Mouse (Mus musculus) myocyte (in vitro differentiated cells): ENCODE measurements at regions not wholly inside any gene's neighbourhood (a gene's known extent, or its start where the extent isn't known, plus 50 kb on each side); places are given as distances from the start of the nearest gene placed in this dataset.

ENCODE experiments used
- MYOD1 ChIP-seq, 3 experiments: IDR thresholded peaks; one replicate each; pipeline ENCODE4 v1.6.1; 2011; ENCODE audit warnings: control low read depth in 2 of 3, low read depth in 2 of 3, mild to moderate bottlenecking in 2 of 3, moderate library complexity in 1 of 3; ENCODE audit not compliant: insufficient read length in 2 of 3, control insufficient read depth in 1 of 3
- POLR2A ChIP-seq: IDR thresholded peaks from one replicate; pipeline ENCODE4 v1.6.1; 2011; ENCODE audit warnings: low read depth, mild to moderate bottlenecking, control low read depth, moderate library complexity; ENCODE audit not compliant: insufficient read length

GRCm38 (mm10) chr7:83443596-83444278 lies 141.0 kb upstream of the Tmc3 start:
- TF ChIP-seq POLR2A: no peak
- TF ChIP-seq MYOD1 (IDR thresholded peaks at IDR 0.05; ENCODE audit: control insufficient read depth in 1 of 3, insufficient read length in 2 of 3, low read depth in 2 of 3): no peak
